30 mouse cellular contexts compared by ENCODE assay signal in the genomic region with DNA sequence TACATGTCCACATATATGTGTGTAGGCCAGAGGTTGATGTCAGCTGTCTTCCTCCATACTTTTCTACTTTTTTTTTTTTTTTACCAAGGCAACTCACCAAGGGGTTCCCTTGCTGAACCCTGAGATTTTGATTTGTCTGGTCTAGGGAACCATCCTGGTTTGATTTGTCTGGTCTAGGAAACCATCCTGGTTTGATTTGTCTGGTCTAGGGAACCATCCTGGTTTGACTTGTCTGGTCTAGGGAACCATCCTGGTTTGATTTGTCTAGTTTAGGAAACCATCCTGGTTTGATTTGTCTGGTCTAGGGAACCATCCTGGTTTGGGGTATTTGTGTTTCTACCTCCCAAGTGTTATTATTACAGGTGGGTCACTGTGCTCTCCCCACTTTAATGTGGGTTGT. TPM values are rescaled to one million over a fixed set of nuclear protein-coding genes. Genes with fewer than 3 reads are reported as not detected.
DNase-seq lines count a peak whose midpoint lies in the region; ATAC-seq lines count a peak whose summit lies in the region.
"Had no signal": no experiment of that assay in that cellular context is flagged by ENCODE, and none has a peak within 500 bp of the region (broad histone marks: within the 10 kb centered on the region; RNA-seq: fewer than 3 reads in every experiment).

No protein-coding gene starts in this region.

- H3K4me2 ChIP-seq in forebrain, embryonic 16.5 days (ENCODE audit: low read length), result no peak overlapping the region
- H3K4me2 ChIP-seq: forebrain, embryonic 12.5 days; forebrain, embryonic 15.5 days; heart, embryonic 12.5 days; heart, embryonic 15.5 days; hindbrain, embryonic 13.5 days had no signal

- H3K9me3 ChIP-seq in forebrain, embryonic 16.5 days (ENCODE audit: control insufficient read depth, low read length), result no peaks in the 10 kb centered on the region
- H3K9me3 ChIP-seq: forebrain, embryonic 12.5 days; forebrain, embryonic 15.5 days; heart, embryonic 15.5 days; hindbrain, embryonic 10.5 days had no signal

- H3K36me3 ChIP-seq in forebrain, embryonic 16.5 days (ENCODE audit: control insufficient read depth, insufficient read depth), result no peaks in the 10 kb centered on the region

- no peak for ATAC-seq in forebrain, embryonic 16.5 days
- ATAC-seq: CD4-positive, CD25-positive, alpha-beta regulatory T cell, adult 4 months; forebrain, embryonic 15.5 days; hindbrain, postnatal 0 days; inflammation-experienced regulatory T-cells, adult 6 months; intestine, postnatal 0 days had no signal

- no peak overlapping the region for H3K27ac ChIP-seq in forebrain, embryonic 16.5 days (ENCODE audit: low read length)
- H3K27ac ChIP-seq: forebrain, embryonic 12.5 days; forebrain, embryonic 15.5 days; heart, embryonic 15.5 days; hindbrain, embryonic 10.5 days; hindbrain, embryonic 13.5 days; hindbrain, postnatal 0 days had no signal

- no peak overlapping the region for H3K4me3 ChIP-seq in forebrain, embryonic 16.5 days (replicated peaks; ENCODE audit: low read length)
- H3K4me3 ChIP-seq: forebrain, embryonic 12.5 days; forebrain, embryonic 15.5 days; heart, embryonic 12.5 days; heart, embryonic 15.5 days; hindbrain, embryonic 10.5 days; hindbrain, embryonic 13.5 days had no signal

- DNase-seq in kidney, adult 9 months, result peak; percentile 58
- DNase-seq in kidney, postnatal 14 days, result no peak
- DNase-seq in ES-CJ7 (ENCODE audit: low read depth, low spot score), result peak; percentile 16
- DNase-seq in ZHBTc4 (ENCODE audit: low read depth, low spot score), result peak; percentile 39
- DNase-seq in layer of hippocampus, adult 11-12 months (ENCODE audit: low spot score), result no peak
- no peak for DNase-seq in cerebellum, postnatal 10 days
- DNase-seq: adrenal gland, adult 2 months; adrenal gland, postnatal 14 days; cerebellum, adult 11-12 months; cerebellum, adult 8-10 months; cerebellum, postnatal 14 days; gastrocnemius, postnatal 10 days; gastrocnemius, postnatal 36 days; heart, postnatal 10 days; heart, postnatal 36 days had no signal

- no peaks in the 10 kb centered on the region for H3K27me3 ChIP-seq in forebrain, embryonic 16.5 days (replicated peaks; ENCODE audit: control insufficient read depth, insufficient read depth, low read length)
- H3K27me3 ChIP-seq: forebrain, embryonic 15.5 days had no signal

- no peak overlapping the region for H3K9ac ChIP-seq in forebrain, embryonic 16.5 days (replicated peaks; ENCODE audit: low read depth, low read length)
- H3K9ac ChIP-seq: forebrain, embryonic 12.5 days; forebrain, embryonic 15.5 days; heart, embryonic 12.5 days; heart, embryonic 15.5 days; hindbrain, embryonic 13.5 days had no signal

- peaks cover 24% of the 10 kb centered on the region for H3K4me1 ChIP-seq in forebrain, embryonic 16.5 days (replicated peaks; ENCODE audit: control insufficient read depth, insufficient read depth, low read length)

RNA-seq across cellular contexts. Expression of a gene that starts 18.2 kb away (rescaled TPM):
- 10.8 and 10.9 TPM in 2 replicates for polyA plus RNA-seq in forebrain, embryonic 16.5 days (2015; fragmentation: Nextera tagmentation; extraction: Ambion mirVana)
- polyA plus RNA-seq: CD4-positive, CD25-positive, alpha-beta regulatory T cell, adult 4 months had no signal

RNA-seq across cellular contexts. Expression of a gene that starts 33.8 kb away (rescaled TPM):
- polyA plus RNA-seq in forebrain, embryonic 16.5 days (2015; fragmentation: Nextera tagmentation; extraction: Ambion mirVana), result not detected in 2 replicates
- polyA plus RNA-seq: adrenal gland, adult 2 months; brain, embryonic 14.5 days; C2C12; CD4-positive, CD25-positive, alpha-beta regulatory T cell, adult 4 months; embryonic facial prominence, embryonic 11.5 days; embryonic facial prominence, embryonic 14.5 days; forebrain, embryonic 12.5 days; forebrain, embryonic 15.5 days; heart, embryonic 12.5 days; hindbrain, embryonic 10.5 days; hindbrain, embryonic 13.5 days; hindbrain, postnatal 0 days; inflammation-experienced regulatory T-cells, adult 6 months; intestine, postnatal 0 days had no signal

Comparison
In these comparisons a context has a peak if more than half of its experiments do, and no peak if none do; other contexts are left out.
1. DNase-seq: peak in kidney, adult 9 months (single experiment), ES-CJ7 (single experiment) and ZHBTc4 (single experiment); none in kidney, postnatal 14 days (single experiment), layer of hippocampus, adult 11-12 months (single experiment) and cerebellum, postnatal 10 days (0 of 2).